Mouse (Mus musculus): ENCODE measurements at regions not wholly inside any gene's neighbourhood (a gene's known extent, or its start where the extent isn't known, plus 50 kb on each side); places are given as distances from the start of the nearest gene placed in this dataset.

GRCm38 (mm10) chr10:67610689-67611088 lies 61.9 kb upstream of the Ado start:
- intact Hi-C loops (cut with DNase I), result no loop called here

GRCm38 (mm10) chr10:67608033-67608432 lies 59.3 kb upstream of the Ado start:
- intact Hi-C loops (cut with DNase I), result no loop called here

- intact Hi-C loops (cut with DNase I), result no loop called here
These were observed 58.7 kb upstream of the Ado start for GRCm38 (mm10) chr10:67607297-67608032.

GRCm38 (mm10) chr10:67606739-67607138 lies 58.0 kb upstream of the Ado start:
- intact Hi-C loops (cut with DNase I), result no loop called here

- intact Hi-C loops (cut with DNase I), result no loop called here
These were observed 50.6 kb upstream of the Ado start for GRCm38 (mm10) chr10:67599390-67599789.

- intact Hi-C loops (cut with DNase I), result no loop called here
These were observed 49.9 kb upstream of the Ado start for GRCm38 (mm10) chr10:67598590-67599047.

Data from adrenal gland (tissue).